Mouse (Mus musculus) heart, postnatal 0 days (tissue): ENCODE results near the gene Ccdc9. TPM values are rescaled to one million over a fixed set of nuclear protein-coding genes. Genes with fewer than 3 reads are reported as not detected.

Experiments
- ATAC-seq: fragments of 200-750 bp; cut with Nextera tagmentation; 2 replicates; pipeline ENCODE4 v1.8.0; 2017; ENCODE audit warnings: low read depth, moderate number of reproducible peaks, moderate library complexity; ENCODE audit not compliant: insufficient read depth
- DNase-seq: peaks from one replicate; pipeline ENCODE4 v3.0.0-alpha.2; 2016; ENCODE audit warnings: low spot score
- H3K27ac ChIP-seq: fragments of 300-500 bp; sonication (generic); 2 replicates; pipeline ENCODE4 v1.5.1; 2014; ENCODE audit warnings: low read depth, mild to moderate bottlenecking
- H3K27me3 ChIP-seq: fragments of 300-500 bp; sonication (generic); 2 replicates; pipeline ENCODE4 v1.6.1; 2014; ENCODE audit warnings: low read length, mixed read lengths; ENCODE audit not compliant: control insufficient read depth, insufficient read depth
- H3K36me3 ChIP-seq: fragments of 300-500 bp; sonication (generic); replicated peaks from 2 replicates; pipeline ENCODE4 v1.6.1; 2014; ENCODE audit warnings: low read length, mixed read lengths; ENCODE audit not compliant: control insufficient read depth, insufficient read depth
- H3K4me1 ChIP-seq: fragments of 300-500 bp; sonication (generic); 2 replicates; pipeline ENCODE4 v1.6.1; 2014; ENCODE audit warnings: antibody characterized with exemption; ENCODE audit not compliant: control insufficient read depth, insufficient read depth
- H3K4me2 ChIP-seq: fragments of 300-500 bp; sonication (generic); 2 replicates; pipeline ENCODE4 v1.6.1; 2014; ENCODE audit warnings: low read depth, mild to moderate bottlenecking, low read length, moderate library complexity
- H3K4me3 ChIP-seq: fragments of 300-500 bp; sonication (generic); 2 replicates; pipeline ENCODE4 v1.5.1; 2014; ENCODE audit warnings: low read depth, low read length
- H3K9ac ChIP-seq: fragments of 300-500 bp; sonication (generic); replicated peaks from 2 replicates; pipeline ENCODE4 v1.6.1; 2014; ENCODE audit warnings: low read depth, low read length, mixed read lengths
- H3K9me3 ChIP-seq: fragments of 300-500 bp; sonication (generic); replicated peaks from 2 replicates; pipeline ENCODE4 v1.6.1; 2016; ENCODE audit warnings: low read length; ENCODE audit not compliant: control insufficient read depth
- CTCF ChIP-seq: IDR thresholded peaks from 2 replicates; pipeline ENCODE4 v1.5.1; 2016; ENCODE audit warnings: antibody characterized with exemption, control low read depth, low read depth
- EP300 ChIP-seq: IDR thresholded peaks from 2 replicates; pipeline ENCODE4 v1.6.1; 2016; ENCODE audit warnings: antibody characterized with exemption, low read depth
- WGBS: fragments of 180-500 bp; shearing (Covaris S2); extraction: QIAGEN DNeasy Blood & Tissue Kit; methylation state at CpG from one replicate; pipeline ENCODE4 v1.1.7; 2014; 5-methylcytosine and 5-hydroxymethylcytosine counted together
- polyA plus RNA-seq: library from polyadenylated mRNA; unstranded; fragments of >200 nt; fragmentation: Nextera tagmentation; extraction: Ambion mirVana; gene quantifications from 2 replicates; pipeline ENCODE4 v1.2.1, GENCODE M21; 2015
- total RNA-seq: library from RNA; depleted of rRNA; stranded (reverse); fragments of >200 nt; gene quantifications from 2 replicates; pipeline ENCODE4 v1.2.3, GENCODE M21; 2014; ENCODE audit warnings: low replicate concordance

The Ccdc9 gene
- total and polyA plus RNA-seq, 2 experiments from 2014 or later = 4.7 to 5.7 TPM

- TF ChIP-seq EP300 = no peak
- no peak for TF ChIP-seq CTCF
- Histone ChIP-seq H3K4me3 (no peak overlapping the region), H3K36me3 (no peaks in the 10 kb centered on the region), H3K4me2 (no peak overlapping the region), H3K27ac (no peak overlapping the region), H3K9me3 (no peaks in the 10 kb centered on the region), H3K9ac (no peak overlapping the region), H3K27me3 (no peaks in the 10 kb centered on the region), H3K4me1 (no peaks in the 10 kb centered on the region)
- ATAC-seq (no peak), DNase-seq (no peak)
- 81% methylated on average over 11 of the region's 11 CpGs for WGBS
These were observed 20.7 kb downstream of the Ccdc9 start for GRCm38 (mm10) chr7:16265856-16266255.

GRCm38 (mm10) chr7:16263843-16264242, 22.8 kb downstream of the Ccdc9 start:
- Histone ChIP-seq H3K9ac (no peak overlapping the region), H3K27me3 (no peaks in the 10 kb centered on the region), H3K4me3 (no peak overlapping the region), H3K4me2 (no peak overlapping the region), H3K36me3 (no peaks in the 10 kb centered on the region), H3K9me3 (no peaks in the 10 kb centered on the region), H3K27ac (no peak overlapping the region), H3K4me1 (no peaks in the 10 kb centered on the region)
- ATAC-seq = no peak
- 70% methylated on average over 5 of the region's 5 CpGs for WGBS
- TF ChIP-seq EP300 (no peak), CTCF (no peak)
- no peak for DNase-seq

DNA sequence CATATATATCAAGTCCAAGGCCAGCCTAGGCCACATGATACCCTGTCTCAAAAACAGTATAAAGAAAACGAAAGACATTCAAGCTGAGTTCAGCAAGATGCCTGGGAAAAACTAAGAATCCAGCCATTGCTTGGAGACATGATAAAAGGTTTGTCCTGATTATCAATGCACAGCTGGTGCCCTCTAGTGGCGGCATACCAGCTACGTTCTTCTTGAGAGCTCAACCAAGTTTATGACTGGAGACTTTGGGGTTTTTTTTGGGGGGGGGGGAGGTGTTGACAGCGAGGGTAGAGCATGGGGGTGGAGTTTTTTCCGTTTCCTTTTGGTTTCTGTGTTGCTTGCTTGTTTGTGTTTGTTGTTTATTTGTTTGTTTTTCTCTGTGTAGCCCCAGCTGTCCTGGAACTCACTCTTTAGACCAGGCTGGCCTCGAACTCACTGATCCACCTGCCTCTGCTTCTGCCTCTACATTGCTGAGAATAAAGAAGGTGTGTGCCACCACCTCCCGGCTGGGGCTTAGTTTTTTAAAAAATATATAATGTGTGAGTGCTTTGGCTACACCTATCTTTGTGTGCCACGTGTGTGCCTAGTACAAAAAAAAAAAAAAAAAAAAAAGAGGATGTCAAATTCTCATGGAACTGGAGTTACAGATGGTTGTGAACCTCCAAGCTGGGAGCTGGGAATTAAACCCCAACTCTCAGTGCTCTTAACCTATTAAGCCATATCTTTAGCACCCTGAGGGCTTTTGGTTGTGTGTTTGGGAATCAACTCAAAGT, 23.4 kb downstream of the Ccdc9 start:
- H3K27me3 ChIP-seq = no peaks in the 10 kb centered on the region
- no peaks in the 10 kb centered on the region for H3K4me1 ChIP-seq
- H3K4me3 ChIP-seq = no peak overlapping the region
- H3K36me3 ChIP-seq = no peaks in the 10 kb centered on the region
- H3K9me3 ChIP-seq = no peaks in the 10 kb centered on the region
- DNase-seq (peak; percentile 41), ATAC-seq (no peak)
- TF ChIP-seq CTCF (peak; percentile 77), EP300 (no peak)
- H3K27ac ChIP-seq = no peak overlapping the region
- WGBS = 26% methylated on average over 8 of the region's 8 CpGs
- no peak overlapping the region for H3K4me2 ChIP-seq
- H3K9ac ChIP-seq = no peak overlapping the region

DNA sequence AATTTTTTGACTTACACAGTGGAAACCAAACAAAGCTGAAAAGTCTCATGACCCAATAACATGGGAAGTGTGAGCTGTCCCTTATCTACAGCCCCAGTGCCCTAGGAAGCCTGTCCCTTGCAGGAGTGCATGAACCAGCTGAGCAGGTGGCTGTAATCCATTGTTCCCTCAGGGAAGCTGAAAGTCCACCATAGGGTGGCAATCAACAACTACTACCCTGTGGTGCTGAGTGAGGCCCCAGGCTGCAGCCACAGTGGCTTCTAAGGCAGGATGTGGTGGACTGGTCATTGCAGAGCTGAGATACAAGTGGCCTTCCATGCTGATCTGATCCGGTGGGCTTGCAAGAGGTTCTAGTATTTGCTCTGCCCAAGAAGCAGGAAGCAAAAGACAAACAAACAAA, 25.5 kb downstream of the Ccdc9 start:
- Histone ChIP-seq H3K27ac (no peak overlapping the region), H3K4me1 (no peaks in the 10 kb centered on the region), H3K9ac (no peak overlapping the region), H3K27me3 (no peaks in the 10 kb centered on the region), H3K36me3 (no peaks in the 10 kb centered on the region), H3K4me3 (no peak overlapping the region), H3K9me3 (no peaks in the 10 kb centered on the region), H3K4me2 (no peak overlapping the region)
- TF ChIP-seq CTCF (no peak), EP300 (no peak)
- no peak for ATAC-seq
- no peak for DNase-seq
- WGBS = 62% methylated on average over 1 of the region's 1 CpGs

DNA sequence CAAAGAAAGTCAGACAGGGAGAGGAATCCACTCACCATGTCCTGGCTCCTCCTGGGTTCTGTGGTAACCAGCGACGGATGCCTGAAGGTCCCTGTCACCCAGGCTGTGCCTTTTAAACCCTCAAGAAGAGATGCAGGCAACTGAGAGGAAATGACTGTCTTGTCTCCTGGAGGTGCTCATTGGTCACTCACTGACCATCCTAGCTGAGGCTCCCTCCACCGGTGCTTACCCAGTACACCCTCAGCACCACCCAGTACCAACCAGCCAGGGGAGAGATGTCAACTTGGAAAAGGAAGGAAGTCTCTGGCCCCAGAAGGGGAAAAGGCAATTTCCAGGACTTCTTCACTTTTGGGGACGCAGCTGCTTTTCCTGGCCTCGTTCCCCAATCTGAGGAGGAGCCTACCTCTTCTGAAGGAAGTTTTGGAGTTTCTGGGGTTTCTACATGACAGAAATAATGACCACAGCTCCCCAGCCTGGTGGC, 27.4 kb downstream of the Ccdc9 start, which contains the start of gene C5ar1:
Gene C5ar1, minus strand, starts transcription at position 431 of the 481 bp plus-strand sequence.
- H3K9ac ChIP-seq = no peak within 1 kb of the TSS
- no peaks in the 10 kb centered on the region for H3K4me1 ChIP-seq
- TF ChIP-seq CTCF (no peak), EP300 (no peak)
- no peaks in the 10 kb centered on the region for H3K36me3 ChIP-seq
- no peak within 1 kb of the TSS for H3K4me3 ChIP-seq
- 78% methylated on average over 5 of the region's 5 CpGs for WGBS
- no peak for DNase-seq
- no peak within 1 kb of the TSS for H3K27ac ChIP-seq
- no peak for ATAC-seq
- no peak within 1 kb of the TSS for H3K4me2 ChIP-seq
- H3K27me3 ChIP-seq = no peaks in the 10 kb centered on the region
- H3K9me3 ChIP-seq = no peaks in the 10 kb centered on the region
